Mouse (Mus musculus) retina, adult 2 months (tissue): Measurements from ENCODE around the gene 4930562C15Rik.

Experiments
- DNase-seq: peaks from one replicate; pipeline ENCODE4 v3.0.0-alpha.2; 2012; ENCODE audit warnings: low read depth, low spot score

The 4930562C15Rik gene

GRCm38 (mm10) chr16:4913783-4914735 is 78.8 kb downstream of the 4930562C15Rik start:
- peak; percentile 44 for DNase-seq

GRCm38 (mm10) chr16:4915931-4916330 is 80.7 kb downstream of the 4930562C15Rik start:
- no peak for DNase-seq

GRCm38 (mm10) chr16:4916608-4917007 is 81.4 kb downstream of the 4930562C15Rik start:
- no peak for DNase-seq
